Mouse (Mus musculus) adrenal gland, postnatal 14 days (tissue): ENCODE data around the gene Fgl2. TPM values are rescaled to one million over a fixed set of nuclear protein-coding genes. Genes with fewer than 3 reads are reported as not detected.

Source experiments
- DNase-seq: peaks from one replicate; pipeline ENCODE4 v3.0.0; 2021; ENCODE audit warnings: mixed read lengths
- total RNA-seq: library from RNA; stranded (reverse); gene quantifications from 2 replicates; pipeline ENCODE4 v1.2.3, GENCODE M21; 2021

The Fgl2 gene
- total RNA-seq, 1 experiment from 2014 or later, result 5.4 TPM

- no peak for DNase-seq
Measured at GRCm38 (mm10) chr5:21384252-21384960, 12.0 kb downstream of the Fgl2 start.

GRCm38 (mm10) chr5:21384976-21385375, 12.5 kb downstream of the Fgl2 start:
- DNase-seq, result no peak

- no peak for DNase-seq
Measured at GRCm38 (mm10) chr5:21386432-21386831, 14.0 kb downstream of the Fgl2 start.

GRCm38 (mm10) chr5:21387340-21387739, 14.9 kb downstream of the Fgl2 start:
- DNase-seq, result no peak

- DNase-seq, result no peak
Measured at GRCm38 (mm10) chr5:21388855-21389254, 16.4 kb downstream of the Fgl2 start.

- peak; percentile 57 for DNase-seq
Measured at GRCm38 (mm10) chr5:21391616-21392384, 19.4 kb downstream of the Fgl2 start.

GRCm38 (mm10) chr5:21394562-21394961, 22.1 kb downstream of the Fgl2 start:
- DNase-seq, result no peak

GRCm38 (mm10) chr5:21395205-21395840, 22.9 kb downstream of the Fgl2 start:
- DNase-seq, result no peak

GRCm38 (mm10) chr5:21411261-21411666, 38.8 kb downstream of the Fgl2 start:
- DNase-seq, result no peak

GRCm38 (mm10) chr5:21412056-21412455, 39.6 kb downstream of the Fgl2 start:
- DNase-seq, result no peak

GRCm38 (mm10) chr5:21413322-21413721, 40.9 kb downstream of the Fgl2 start:
- DNase-seq, result no peak

GRCm38 (mm10) chr5:21414116-21414820, 41.8 kb downstream of the Fgl2 start:
- no peak for DNase-seq

GRCm38 (mm10) chr5:21418613-21419012, 46.2 kb downstream of the Fgl2 start:
- no peak for DNase-seq

GRCm38 (mm10) chr5:21420609-21421008, 48.2 kb downstream of the Fgl2 start:
- no peak for DNase-seq

- DNase-seq, result peak; percentile 94
Measured at GRCm38 (mm10) chr5:21424614-21425602, 52.5 kb downstream of the Fgl2 start, which contains the start of the genes Ccdc146 and Fam185a. TSS of gene Ccdc146 (minus strand) at chr5:21424677. TSS of gene Fam185a (plus strand) at chr5:21424958.

- no peak for DNase-seq
Measured at GRCm38 (mm10) chr5:21426666-21427065, 54.2 kb downstream of the Fgl2 start.

Other genes with a start within 250 kb of the Fgl2 start
- gene Gsap, start 186.4 kb upstream of the Fgl2 start, total RNA-seq, result 5.8 and 6.0 TPM in 2 replicates
- 0.26 TPM in 1 of 2 replicates, not detected in the other for gene Ccdc146, start 52.0 kb downstream of the Fgl2 start, total RNA-seq
- gene Fam185a, start 52.3 kb downstream of the Fgl2 start, total RNA-seq, result 12.0 and 13.8 TPM in 2 replicates
- 4.9 and 5.0 TPM in 2 replicates for gene Lrrc17, start 170.9 kb downstream of the Fgl2 start, total RNA-seq